Mouse (Mus musculus) bone marrow macrophage, adult 2 months (primary cell): ENCODE results near the gene Meis3.

Experiments
- CTCF ChIP-seq: IDR thresholded peaks from 2 replicates; pipeline ENCODE4 v1.5.1; 2012; ENCODE audit warnings: low read depth, mild to moderate bottlenecking, low read length, moderate library complexity
- POLR2A ChIP-seq: IDR thresholded peaks from 2 replicates; pipeline ENCODE4 v1.6.1; 2012; ENCODE audit warnings: mild to moderate bottlenecking, low read depth, low read length, borderline replicate concordance

GRCm38 (mm10) chr7:16125829-16126228, 49.1 kb upstream of the Meis3 start:
- TF ChIP-seq CTCF (no peak), POLR2A (no peak)
